8 mouse cellular contexts compared by ENCODE assay signal in the genomic region with DNA sequence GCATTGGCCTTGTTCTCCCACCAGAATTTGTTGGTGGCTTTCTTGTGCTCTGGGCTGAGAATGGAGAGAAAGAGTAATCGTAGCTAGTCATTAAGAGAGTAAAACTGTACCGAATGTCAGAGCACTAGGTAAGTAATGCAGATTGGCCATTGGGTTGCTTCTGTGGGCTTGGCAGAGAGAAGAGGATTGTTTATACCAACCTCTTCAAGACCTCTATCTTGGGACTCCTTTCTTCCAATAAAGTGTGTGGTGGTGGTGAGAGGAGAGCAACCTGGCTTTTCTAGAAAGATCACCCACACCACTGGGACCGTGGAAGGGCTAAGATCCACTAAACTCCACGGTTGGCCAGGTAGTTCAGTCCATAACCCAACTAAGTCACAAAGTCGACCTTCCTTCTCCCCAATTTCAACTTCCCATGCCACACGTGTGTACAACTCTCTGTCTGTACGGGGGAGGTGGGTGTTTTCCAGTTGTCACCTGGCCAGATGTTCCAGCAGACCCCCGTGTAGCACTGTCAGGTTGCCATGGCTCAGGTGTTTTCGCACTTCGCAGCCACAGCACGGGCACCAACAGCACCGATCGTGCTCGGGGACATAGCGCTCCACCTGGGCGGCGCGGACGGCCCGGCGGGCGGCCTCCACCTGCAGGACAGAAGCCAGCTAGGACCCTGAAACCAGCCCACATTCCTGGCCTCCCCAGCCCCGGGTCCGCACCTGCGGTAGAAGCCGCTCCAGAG. TPM values are rescaled to one million over a fixed set of nuclear protein-coding genes. Genes with fewer than 3 reads are reported as not detected.
DNase-seq lines count a peak whose midpoint lies in the region; ATAC-seq and TF ChIP-seq lines count a peak whose summit lies in the region.

No protein-coding gene starts in this region.

- peak overlapping the region; percentile 89 for H3K4me2 ChIP-seq in heart, embryonic 14.5 days (ENCODE audit: low read length)
- peak overlapping the region; percentile 92 for H3K4me2 ChIP-seq in forebrain, embryonic 11.5 days (ENCODE audit: low read depth, low read length, severe bottlenecking)
- H3K4me2 ChIP-seq in liver, embryonic 13.5 days: peak overlapping the region; percentile 94

- no peaks in the 10 kb centered on the region for H3K9me3 ChIP-seq in heart, embryonic 14.5 days (ENCODE audit: control insufficient read depth, low read length)
- H3K9me3 ChIP-seq in E14TG2a.4 (ENCODE audit: low read length): no peaks in the 10 kb centered on the region
- H3K9me3 ChIP-seq in forebrain, embryonic 11.5 days (ENCODE audit: control insufficient read depth, low read length): no peaks in the 10 kb centered on the region
- H3K9me3 ChIP-seq in liver, embryonic 13.5 days (replicated peaks): 0 out of 2 replicates have a peak, but pooled peaks cover 2% of the 10 kb centered on the region

- peak overlapping the region; percentile 4 to 63; a peak in 2 of 4 replicates for H3K27ac ChIP-seq in heart, embryonic 14.5 days (replicated peaks in 1 of 2; ENCODE audit: control insufficient read depth in 1 of 2, insufficient read depth in 1 of 2, low read depth in 2 of 2, low read length in 2 of 2)
- H3K27ac ChIP-seq in forebrain, embryonic 11.5 days (ENCODE audit: low read depth, low read length): no peak overlapping the region
- peak overlapping the region; percentile 86 for H3K27ac ChIP-seq in liver, embryonic 13.5 days

- H3K9ac ChIP-seq in heart, embryonic 14.5 days (ENCODE audit: low read length): peak overlapping the region; percentile 91
- peak overlapping the region; percentile 63 for H3K9ac ChIP-seq in forebrain, embryonic 11.5 days (ENCODE audit: low read length)
- peak overlapping the region; percentile 95 for H3K9ac ChIP-seq in liver, embryonic 13.5 days

- no peak for DNase-seq in heart, adult 11 months
- DNase-seq in forebrain, embryonic 11.5 days (ENCODE audit: low spot score): no peak
- DNase-seq in liver, embryonic 13.5 days: no peak
- DNase-seq in Muller cell, postnatal 12 days (ENCODE audit: inconsistent ontology term): no peak
- no peak for DNase-seq in gastrocnemius, postnatal 36 days
- no peak for DNase-seq in layer of hippocampus, postnatal 10 days (ENCODE audit: low spot score in 2 of 2)

- H3K4me3 ChIP-seq in heart, embryonic 14.5 days (ENCODE audit: control insufficient read depth in 1 of 2, insufficient read depth in 1 of 2, low read depth in 1 of 2, low read length in 2 of 2): peak overlapping the region; percentile 58 to 87
- H3K4me3 ChIP-seq in E14TG2a.4 (replicated peaks; ENCODE audit: low read length): peak overlapping the region; percentile 95
- peak overlapping the region; percentile 69 for H3K4me3 ChIP-seq in forebrain, embryonic 11.5 days (ENCODE audit: low read depth, low read length)
- peak overlapping the region; percentile 94 for H3K4me3 ChIP-seq in liver, embryonic 13.5 days (replicated peaks)

- intact Hi-C loops in gastrocnemius, postnatal 36 days (cut with DNase I): no loop called here

- WGBS in heart, embryonic 14.5 days: 6% methylated on average over 26 of the region's 26 CpGs
- 7% methylated on average over 26 of the region's 26 CpGs for WGBS in forebrain, embryonic 11.5 days
- 5% methylated on average over 26 of the region's 26 CpGs for WGBS in liver, embryonic 13.5 days (ENCODE audit: insufficient replicate concordance)

- peaks cover 2 to 13% of the 10 kb centered on the region in 2 experiments for H3K4me1 ChIP-seq in heart, embryonic 14.5 days (ENCODE audit: control insufficient read depth in 2 of 2, insufficient read depth in 2 of 2, low read length in 2 of 2)
- peaks cover 55% of the 10 kb centered on the region for H3K4me1 ChIP-seq in E14TG2a.4 (replicated peaks; ENCODE audit: low read depth, low read length)
- 0 out of 2 replicates have a peak, but pooled peaks cover 2% of the 10 kb centered on the region for H3K4me1 ChIP-seq in forebrain, embryonic 11.5 days (replicated peaks; ENCODE audit: control insufficient read depth, insufficient read depth, low read length)
- peaks cover 26% of the 10 kb centered on the region for H3K4me1 ChIP-seq in liver, embryonic 13.5 days (replicated peaks)

- TF ChIP-seq CTCF in E14TG2a.4 (conservative IDR thresholded peaks at IDR 0.05; ENCODE audit: low read length): no peak

- H3K27me3 ChIP-seq in heart, embryonic 14.5 days (ENCODE audit: control insufficient read depth, insufficient read depth, low read length): no peaks in the 10 kb centered on the region
- no peaks in the 10 kb centered on the region for H3K27me3 ChIP-seq in E14TG2a.4 (ENCODE audit: insufficient read depth, low read length)
- H3K27me3 ChIP-seq in forebrain, embryonic 11.5 days (ENCODE audit: control insufficient read depth, insufficient read depth, low read length): no peaks in the 10 kb centered on the region
- H3K27me3 ChIP-seq in liver, embryonic 13.5 days: no peaks in the 10 kb centered on the region

- peak; percentile 54 for ATAC-seq in heart, embryonic 14.5 days (ENCODE audit: insufficient number of reproducible peaks, insufficient read depth, low FRiP score, low read depth)
- ATAC-seq in forebrain, embryonic 11.5 days (replicated peaks; ENCODE audit: low FRiP score): peak; percentile 71; the same call in 1 of the 2 replicates
- peak; percentile 73 for ATAC-seq in liver, embryonic 13.5 days (ENCODE audit: low read depth)

- peaks cover 36% of the 10 kb centered on the region for H3K36me3 ChIP-seq in heart, embryonic 14.5 days (ENCODE audit: control insufficient read depth, insufficient read depth, low read length)
- H3K36me3 ChIP-seq in E14TG2a.4 (ENCODE audit: insufficient read depth, low read length): peaks cover 41% of the 10 kb centered on the region
- peaks cover 6% of the 10 kb centered on the region; the same call in 1 of the 2 replicates for H3K36me3 ChIP-seq in forebrain, embryonic 11.5 days (ENCODE audit: control insufficient read depth, insufficient read depth, low read length)
- H3K36me3 ChIP-seq in liver, embryonic 13.5 days: peaks cover 33% of the 10 kb centered on the region

RNA-seq across cellular contexts. Expression of a gene that starts 1.0 kb away (rescaled TPM):
- 19.5 and 20.9 TPM in 2 replicates for polyA plus RNA-seq in heart, embryonic 14.5 days (2014; fragmentation: Nextera tagmentation; extraction: Ambion mirVana)
- 25.5 and 26.8 TPM in 2 replicates for polyA plus RNA-seq in forebrain, embryonic 11.5 days (2014; fragmentation: Nextera tagmentation; extraction: Ambion mirVana)
- 13.8 and 16.6 TPM in 2 replicates for polyA plus RNA-seq in liver, embryonic 13.5 days (2015; fragmentation: Nextera tagmentation; extraction: Ambion mirVana)
- 1 to 10 TPM; 5.0 to 5.3 TPM for total RNA-seq in gastrocnemius, postnatal 36 days (2021)
- total RNA-seq in layer of hippocampus, postnatal 10 days (2021): 10 to 100 TPM; 20.7 to 22.4 TPM

RNA-seq across cellular contexts. Expression of a gene that starts 9.9 kb away (rescaled TPM):
- polyA plus RNA-seq in heart, embryonic 14.5 days (2014; fragmentation: Nextera tagmentation; extraction: Ambion mirVana): 74.0 and 85.4 TPM in 2 replicates
- 186 and 188 TPM in 2 replicates for polyA plus RNA-seq in forebrain, embryonic 11.5 days (2014; fragmentation: Nextera tagmentation; extraction: Ambion mirVana)
- 68.3 and 69.4 TPM in 2 replicates for polyA plus RNA-seq in liver, embryonic 13.5 days (2015; fragmentation: Nextera tagmentation; extraction: Ambion mirVana)
- 10 to 100 TPM; 13.2 to 16.1 TPM for total RNA-seq in gastrocnemius, postnatal 36 days (2021)
- 100 to 1,000 TPM in 1 of 2 experiments, 10 to 100 TPM in 1; 84.2 to 109 TPM for total RNA-seq in layer of hippocampus, postnatal 10 days (2021)

RNA-seq across cellular contexts. Expression of a gene that starts 10.4 kb away (rescaled TPM):
- 1,406 and 1,617 TPM in 2 replicates for polyA plus RNA-seq in heart, embryonic 14.5 days (2014; fragmentation: Nextera tagmentation; extraction: Ambion mirVana)
- polyA plus RNA-seq in forebrain, embryonic 11.5 days (2014; fragmentation: Nextera tagmentation; extraction: Ambion mirVana): 1,614 and 1,699 TPM in 2 replicates
- polyA plus RNA-seq in liver, embryonic 13.5 days (2015; fragmentation: Nextera tagmentation; extraction: Ambion mirVana): 1,487 and 1,590 TPM in 2 replicates
- total RNA-seq in gastrocnemius, postnatal 36 days (2021): 100 to 1,000 TPM; 584 to 735 TPM
- total RNA-seq in layer of hippocampus, postnatal 10 days (2021): 100 to 1,000 TPM; 701 to 748 TPM

RNA-seq across cellular contexts. Expression of a gene that starts 20.7 kb away (rescaled TPM):
- polyA plus RNA-seq in heart, embryonic 14.5 days (2014; fragmentation: Nextera tagmentation; extraction: Ambion mirVana): 32.0 and 35.7 TPM in 2 replicates
- polyA plus RNA-seq in forebrain, embryonic 11.5 days (2014; fragmentation: Nextera tagmentation; extraction: Ambion mirVana): 24.8 and 24.9 TPM in 2 replicates
- polyA plus RNA-seq in liver, embryonic 13.5 days (2015; fragmentation: Nextera tagmentation; extraction: Ambion mirVana): 18.4 and 21.3 TPM in 2 replicates
- total RNA-seq in gastrocnemius, postnatal 36 days (2021): 100 to 1,000 TPM; 149 to 161 TPM
- 10 to 100 TPM; 36.4 to 39.0 TPM for total RNA-seq in layer of hippocampus, postnatal 10 days (2021)

RNA-seq across cellular contexts. Expression of a gene that starts 23.6 kb away (rescaled TPM):
- polyA plus RNA-seq in heart, embryonic 14.5 days (2014; fragmentation: Nextera tagmentation; extraction: Ambion mirVana): not detected in 2 replicates
- polyA plus RNA-seq in forebrain, embryonic 11.5 days (2014; fragmentation: Nextera tagmentation; extraction: Ambion mirVana): not detected in 2 replicates
- not detected in 2 replicates for polyA plus RNA-seq in liver, embryonic 13.5 days (2015; fragmentation: Nextera tagmentation; extraction: Ambion mirVana)
- total RNA-seq in gastrocnemius, postnatal 36 days (2021): not detected
- total RNA-seq in layer of hippocampus, postnatal 10 days (2021): not detected
